Mouse (Mus musculus): Measurements from ENCODE around the gene Olfr157. TPM values are rescaled to one million over a fixed set of nuclear protein-coding genes. Genes with fewer than 3 reads are reported as not detected.

The Olfr157 gene
- polyA plus RNA-seq, 1 experiment from 2014 or later, result not detected

- Histone ChIP-seq H3K4me3 (ENCODE audit: low read depth, low read length) (no peak overlapping the region), H3K36me3 (ENCODE audit: control insufficient read depth, insufficient read depth, low read length) (no peaks in the 10 kb centered on the region), H3K27me3 (replicated peaks; ENCODE audit: control insufficient read depth, insufficient read depth, low read length) (no peaks in the 10 kb centered on the region), H3K9me3 (replicated peaks; ENCODE audit: control insufficient read depth, low read length) (0 out of 2 replicates have a peak, but pooled peaks cover 3% of the 10 kb centered on the region), H3K27ac (ENCODE audit: low read depth, low read length) (no peak overlapping the region), H3K9ac (ENCODE audit: low read length) (no peak overlapping the region), H3K4me1 (ENCODE audit: control insufficient read depth, insufficient read depth, low read length) (0 out of 2 replicates have a peak, but pooled peaks cover 2% of the 10 kb centered on the region), H3K4me2 (ENCODE audit: low read length) (no peak overlapping the region)
- no peak for DNase-seq (ENCODE audit: low spot score)
- ATAC-seq, result no peak
- WGBS, result 90% methylated on average over 10 of the region's 10 CpGs
Measured at GRCm38 (mm10) chr4:43869821-43870220, 29.8 kb upstream of the Olfr157 start.

GRCm38 (mm10) chr4:43863298-43863697, 23.3 kb upstream of the Olfr157 start:
- Histone ChIP-seq H3K27me3 (replicated peaks; ENCODE audit: control insufficient read depth, insufficient read depth, low read length) (no peaks in the 10 kb centered on the region), H3K9ac (ENCODE audit: low read length) (no peak overlapping the region), H3K36me3 (ENCODE audit: control insufficient read depth, insufficient read depth, low read length) (no peaks in the 10 kb centered on the region), H3K9me3 (replicated peaks; ENCODE audit: control insufficient read depth, low read length) (no peaks in the 10 kb centered on the region), H3K4me1 (ENCODE audit: control insufficient read depth, insufficient read depth, low read length) (no peaks in the 10 kb centered on the region), H3K27ac (ENCODE audit: low read depth, low read length) (no peak overlapping the region), H3K4me2 (ENCODE audit: low read length) (no peak overlapping the region), H3K4me3 (ENCODE audit: low read depth, low read length) (no peak overlapping the region)
- ATAC-seq, result no peak
- DNase-seq (ENCODE audit: low spot score), result no peak
- 61% methylated on average over 4 of the region's 4 CpGs for WGBS

- H3K9ac ChIP-seq (ENCODE audit: low read length), result no peak overlapping the region
- ATAC-seq, result peak; percentile 42; the same call in 1 of the 2 replicates
- WGBS, result 17% methylated on average over 14 of the region's 14 CpGs
Measured at GRCm38 (mm10) chr4:43860744-43861519, 20.9 kb upstream of the Olfr157 start.

GRCm38 (mm10) chr4:43859886-43860285, 19.9 kb upstream of the Olfr157 start:
- DNase-seq (ENCODE audit: low spot score) (no peak), ATAC-seq (no peak)
- Histone ChIP-seq H3K4me1 (ENCODE audit: control insufficient read depth, insufficient read depth, low read length) (no peaks in the 10 kb centered on the region), H3K27me3 (replicated peaks; ENCODE audit: control insufficient read depth, insufficient read depth, low read length) (no peaks in the 10 kb centered on the region), H3K9ac (ENCODE audit: low read length) (no peak overlapping the region), H3K36me3 (ENCODE audit: control insufficient read depth, insufficient read depth, low read length) (no peaks in the 10 kb centered on the region), H3K4me2 (ENCODE audit: low read length) (no peak overlapping the region), H3K27ac (ENCODE audit: low read depth, low read length) (no peak overlapping the region), H3K4me3 (ENCODE audit: low read depth, low read length) (no peak overlapping the region), H3K9me3 (replicated peaks; ENCODE audit: control insufficient read depth, low read length) (no peaks in the 10 kb centered on the region)
- 82% methylated on average over 10 of the region's 10 CpGs for WGBS

More at GRCm38 (mm10) chr4:43860744-43861519, 20.9 kb upstream of the Olfr157 start:
- Histone ChIP-seq H3K4me1 (ENCODE audit: control insufficient read depth, insufficient read depth, low read length) (no peaks in the 10 kb centered on the region), H3K36me3 (ENCODE audit: control insufficient read depth, insufficient read depth, low read length) (no peaks in the 10 kb centered on the region), H3K9me3 (replicated peaks; ENCODE audit: control insufficient read depth, low read length) (no peaks in the 10 kb centered on the region), H3K27ac (ENCODE audit: low read depth, low read length) (no peak overlapping the region), H3K4me2 (ENCODE audit: low read length) (no peak overlapping the region), H3K27me3 (replicated peaks; ENCODE audit: control insufficient read depth, insufficient read depth, low read length) (no peaks in the 10 kb centered on the region), H3K4me3 (ENCODE audit: low read depth, low read length) (no peak overlapping the region)
- DNase-seq (ENCODE audit: low spot score), result peak; percentile 87

- ATAC-seq (no peak), DNase-seq (ENCODE audit: low spot score) (no peak)
- 82% methylated on average over 8 of the region's 8 CpGs for WGBS
- no peaks in the 10 kb centered on the region for H3K27me3 ChIP-seq (replicated peaks; ENCODE audit: control insufficient read depth, insufficient read depth, low read length)
- no peak overlapping the region for H3K4me3 ChIP-seq (ENCODE audit: low read depth, low read length)
- no peaks in the 10 kb centered on the region for H3K36me3 ChIP-seq (ENCODE audit: control insufficient read depth, insufficient read depth, low read length)
- no peak overlapping the region for H3K27ac ChIP-seq (ENCODE audit: low read depth, low read length)
- no peaks in the 10 kb centered on the region for H3K9me3 ChIP-seq (replicated peaks; ENCODE audit: control insufficient read depth, low read length)
- no peak overlapping the region for H3K4me2 ChIP-seq (ENCODE audit: low read length)
- H3K4me1 ChIP-seq (ENCODE audit: control insufficient read depth, insufficient read depth, low read length), result no peaks in the 10 kb centered on the region
- no peak overlapping the region for H3K9ac ChIP-seq (ENCODE audit: low read length)
Measured at GRCm38 (mm10) chr4:43854101-43854500, 14.1 kb upstream of the Olfr157 start.

- ATAC-seq (no peak), DNase-seq (ENCODE audit: low spot score) (no peak)
- no peaks in the 10 kb centered on the region for H3K9me3 ChIP-seq (replicated peaks; ENCODE audit: control insufficient read depth, low read length)
- no peaks in the 10 kb centered on the region for H3K36me3 ChIP-seq (ENCODE audit: control insufficient read depth, insufficient read depth, low read length)
- no peaks in the 10 kb centered on the region for H3K4me1 ChIP-seq (ENCODE audit: control insufficient read depth, insufficient read depth, low read length)
- H3K4me3 ChIP-seq (ENCODE audit: low read depth, low read length), result no peak within 1 kb of the TSS
- 91% methylated on average over 6 of the region's 6 CpGs for WGBS
- H3K27me3 ChIP-seq (replicated peaks; ENCODE audit: control insufficient read depth, insufficient read depth, low read length), result no peaks in the 10 kb centered on the region
- no peak within 1 kb of the TSS for H3K27ac ChIP-seq (ENCODE audit: low read depth, low read length)
- H3K9ac ChIP-seq (ENCODE audit: low read length), result no peak within 1 kb of the TSS
- H3K4me2 ChIP-seq (ENCODE audit: low read length), result no peak within 1 kb of the TSS
Measured at GRCm38 (mm10) chr4:43851265-43851664, 11.3 kb upstream of the Olfr157 start, which contains the start of gene Olfr155. Gene Olfr155, plus strand, starts transcription at chr4:43851565.

GRCm38 (mm10) chr4:43838326-43838725, 1.7 kb downstream of the Olfr157 start:
- DNase-seq (ENCODE audit: low spot score) (no peak), ATAC-seq (no peak)
- Histone ChIP-seq H3K27me3 (replicated peaks; ENCODE audit: control insufficient read depth, insufficient read depth, low read length) (no peaks in the 10 kb centered on the region), H3K36me3 (ENCODE audit: control insufficient read depth, insufficient read depth, low read length) (no peaks in the 10 kb centered on the region), H3K9ac (ENCODE audit: low read length) (no peak overlapping the region), H3K4me1 (ENCODE audit: control insufficient read depth, insufficient read depth, low read length) (no peaks in the 10 kb centered on the region), H3K4me3 (ENCODE audit: low read depth, low read length) (no peak overlapping the region), H3K27ac (ENCODE audit: low read depth, low read length) (no peak overlapping the region), H3K4me2 (ENCODE audit: low read length) (no peak overlapping the region), H3K9me3 (replicated peaks; ENCODE audit: control insufficient read depth, low read length) (no peaks in the 10 kb centered on the region)
- 77% methylated on average over 3 of the region's 3 CpGs for WGBS

- H3K9ac ChIP-seq (ENCODE audit: low read length), result no peak overlapping the region
- H3K27ac ChIP-seq (ENCODE audit: low read depth, low read length), result no peak overlapping the region
- no peak overlapping the region for H3K4me2 ChIP-seq (ENCODE audit: low read length)
- H3K4me1 ChIP-seq (ENCODE audit: control insufficient read depth, insufficient read depth, low read length), result no peaks in the 10 kb centered on the region
- H3K4me3 ChIP-seq (ENCODE audit: low read depth, low read length), result no peak overlapping the region
- 80% methylated on average over 4 of the region's 4 CpGs for WGBS
- no peak for DNase-seq (ENCODE audit: low spot score)
- ATAC-seq, result no peak
- H3K27me3 ChIP-seq (replicated peaks; ENCODE audit: control insufficient read depth, insufficient read depth, low read length), result no peaks in the 10 kb centered on the region
- no peaks in the 10 kb centered on the region for H3K9me3 ChIP-seq (replicated peaks; ENCODE audit: control insufficient read depth, low read length)
- no peaks in the 10 kb centered on the region for H3K36me3 ChIP-seq (ENCODE audit: control insufficient read depth, insufficient read depth, low read length)
Measured at GRCm38 (mm10) chr4:43834749-43835148, 5.3 kb downstream of the Olfr157 start.

- no peaks in the 10 kb centered on the region for H3K27me3 ChIP-seq (replicated peaks; ENCODE audit: control insufficient read depth, insufficient read depth, low read length)
- H3K4me2 ChIP-seq (ENCODE audit: low read length), result no peak overlapping the region
- no peak overlapping the region for H3K4me3 ChIP-seq (ENCODE audit: low read depth, low read length)
- H3K4me1 ChIP-seq (ENCODE audit: control insufficient read depth, insufficient read depth, low read length), result no peaks in the 10 kb centered on the region
- 61% methylated on average over 5 of the region's 5 CpGs for WGBS
- H3K36me3 ChIP-seq (ENCODE audit: control insufficient read depth, insufficient read depth, low read length), result no peaks in the 10 kb centered on the region
- H3K9ac ChIP-seq (ENCODE audit: low read length), result no peak overlapping the region
- DNase-seq (ENCODE audit: low spot score), result no peak
- H3K27ac ChIP-seq (ENCODE audit: low read depth, low read length), result no peak overlapping the region
- ATAC-seq, result no peak
- H3K9me3 ChIP-seq (replicated peaks; ENCODE audit: control insufficient read depth, low read length), result no peaks in the 10 kb centered on the region
Measured at GRCm38 (mm10) chr4:43833752-43834151, 6.2 kb downstream of the Olfr157 start.
